Mouse (Mus musculus) gastrocnemius, adult 18-20 months (tissue): ENCODE measurements at regions not wholly inside any gene's neighbourhood (a gene's known extent, or its start where the extent isn't known, plus 50 kb on each side); places are given as distances from the start of the nearest gene placed in this dataset.

Experiments
- DNase-seq: peaks from one replicate; pipeline ENCODE4 v3.0.0; 2021; ENCODE audit warnings: low spot score

DNA sequence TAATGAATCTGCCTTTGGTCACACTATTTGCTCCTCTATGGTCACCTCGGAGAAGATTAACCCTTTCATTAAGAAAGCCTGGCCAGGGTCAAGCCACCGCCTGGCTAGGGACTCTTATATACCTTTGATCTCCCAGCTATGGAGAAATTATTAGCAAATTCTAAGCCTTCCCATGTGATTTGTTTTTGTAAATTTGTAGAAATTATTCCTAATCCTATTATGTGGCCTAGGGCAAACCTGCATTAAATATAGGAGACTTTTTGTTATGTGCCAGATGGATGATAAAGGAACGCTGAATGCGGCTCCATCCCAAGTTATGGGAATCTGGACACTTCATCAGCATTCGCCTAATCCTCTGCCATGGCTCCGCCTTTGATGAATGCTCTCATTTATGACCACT, 70.4 kb upstream of the Tmco5 start:
- DNase-seq = no peak

DNA sequence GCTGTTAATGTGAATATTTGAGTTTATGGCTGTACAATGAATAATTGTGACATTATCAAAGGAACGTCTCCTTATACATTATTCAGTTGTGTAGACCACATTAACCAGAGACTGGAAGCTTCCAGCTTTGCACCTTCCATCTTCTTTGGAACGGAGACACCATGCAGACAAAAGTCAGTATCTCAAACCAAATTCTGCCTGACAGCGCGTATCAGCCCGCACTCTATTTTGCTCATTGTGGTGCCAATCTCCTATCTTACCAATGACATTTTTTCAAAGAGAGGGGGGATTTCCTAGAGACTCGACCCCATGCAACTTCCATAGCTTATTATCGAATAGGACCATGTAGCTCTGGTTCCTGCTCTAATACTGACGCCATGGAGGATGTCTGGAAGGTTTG, 69.9 kb upstream of the Tmco5 start:
- no peak for DNase-seq

DNA sequence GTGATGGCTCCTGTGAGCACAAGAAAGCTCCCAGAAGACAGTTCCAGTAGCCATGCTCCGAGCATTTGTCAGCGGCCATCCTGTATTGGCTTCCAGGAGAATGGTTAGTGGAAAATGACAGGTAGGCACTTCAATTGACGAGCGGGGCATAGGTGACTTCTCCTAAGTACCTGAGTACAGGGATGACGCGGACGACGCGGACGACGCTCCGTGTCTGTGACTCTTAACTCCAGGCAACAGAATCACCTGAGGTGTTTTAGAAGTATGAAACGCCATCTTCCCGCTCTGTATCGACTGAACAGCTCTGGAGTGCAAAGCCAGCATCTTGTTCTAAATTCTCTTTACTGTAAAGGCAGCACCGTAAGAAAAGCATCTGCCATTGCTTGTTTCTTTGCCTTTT, 68.4 kb upstream of the Tmco5 start:
- DNase-seq = no peak

DNA sequence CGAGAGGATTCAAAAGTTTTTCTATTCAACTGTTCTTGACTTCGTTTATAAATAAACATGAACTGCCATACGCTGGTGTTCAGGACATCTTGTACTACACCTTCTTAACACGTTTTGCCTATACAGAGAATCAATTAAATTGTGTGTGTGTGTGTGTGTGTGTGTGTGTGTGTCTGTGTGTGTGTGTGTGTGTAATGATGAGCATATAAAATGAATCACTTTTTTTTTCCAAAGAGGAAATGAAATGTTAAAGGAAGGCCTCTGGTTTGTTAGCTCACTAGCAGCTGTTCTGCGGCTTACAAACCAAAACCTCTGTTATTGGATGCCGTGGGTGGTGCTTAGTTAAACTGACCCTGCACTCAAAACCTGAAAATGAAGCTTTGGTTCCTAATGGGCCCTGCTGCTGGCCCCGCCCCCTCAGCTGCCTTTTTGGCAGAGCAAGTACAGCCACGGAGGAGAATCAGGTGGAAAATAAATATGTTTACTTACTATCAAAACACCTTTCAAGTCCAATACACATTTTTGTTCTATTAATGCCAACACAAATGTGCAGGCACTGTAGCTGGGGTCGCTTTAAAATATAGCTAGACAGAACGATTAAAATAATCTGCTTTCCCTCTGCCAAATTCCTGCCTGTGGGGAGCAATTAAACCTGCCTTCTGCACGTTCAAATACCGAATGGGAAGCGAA, 65.5 kb upstream of the Tmco5 start:
- DNase-seq = no peak

DNA sequence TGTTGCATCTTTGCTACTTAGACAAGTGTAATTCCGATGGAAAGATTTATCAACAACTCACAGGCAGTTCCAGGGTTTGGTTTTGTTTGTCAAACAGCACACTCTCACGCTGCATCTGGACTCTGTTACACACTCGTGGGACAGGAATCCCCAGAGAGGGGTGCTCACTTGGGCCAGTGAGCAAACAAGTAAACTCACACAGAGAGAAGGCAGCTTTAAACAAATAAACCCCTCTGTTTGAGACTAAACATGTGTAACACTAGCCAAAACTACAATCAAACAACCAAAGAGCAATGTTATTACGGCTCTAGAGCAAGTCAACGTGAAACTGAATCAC, 65.0 kb upstream of the Tmco5 start:
- no peak for DNase-seq

DNA sequence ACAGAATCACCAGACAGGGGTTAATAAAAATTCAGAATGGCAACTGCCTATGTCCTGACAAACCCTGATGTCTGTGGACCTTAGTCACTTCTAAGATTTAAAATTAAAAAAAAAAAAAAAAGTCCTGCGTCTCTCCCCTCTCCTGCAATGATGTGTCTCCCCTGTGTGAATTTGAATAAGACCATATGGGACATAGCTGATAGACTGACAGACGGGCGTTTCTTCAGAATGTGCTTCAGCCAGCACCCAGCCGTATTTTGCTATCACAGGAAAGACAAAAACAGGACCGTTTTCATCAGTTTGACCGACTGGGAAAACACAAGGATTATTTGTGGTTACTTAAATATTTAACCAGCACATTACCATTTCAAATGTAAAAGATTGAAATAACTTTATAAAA, 61.4 kb upstream of the Tmco5 start:
- DNase-seq = no peak

DNA sequence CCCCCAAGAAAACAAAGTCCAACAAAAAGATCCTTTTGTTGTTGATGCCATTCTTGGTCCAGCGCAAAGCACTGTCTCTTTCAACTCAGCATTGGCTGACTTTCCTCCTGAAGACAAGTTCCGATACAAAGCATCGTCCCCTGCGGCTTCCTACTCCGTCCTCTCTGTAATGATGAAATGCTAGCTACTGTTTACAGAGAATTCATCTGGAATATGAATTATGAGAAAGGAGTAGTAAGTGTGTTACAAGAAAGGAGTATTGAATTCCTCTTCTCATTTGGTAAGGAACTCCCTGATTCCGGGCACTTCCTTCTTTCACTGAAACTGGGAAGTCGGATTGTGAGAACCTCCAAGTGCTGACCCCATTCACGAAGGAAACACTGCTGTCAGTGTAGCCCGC, 60.9 kb upstream of the Tmco5 start:
- DNase-seq = no peak

DNA sequence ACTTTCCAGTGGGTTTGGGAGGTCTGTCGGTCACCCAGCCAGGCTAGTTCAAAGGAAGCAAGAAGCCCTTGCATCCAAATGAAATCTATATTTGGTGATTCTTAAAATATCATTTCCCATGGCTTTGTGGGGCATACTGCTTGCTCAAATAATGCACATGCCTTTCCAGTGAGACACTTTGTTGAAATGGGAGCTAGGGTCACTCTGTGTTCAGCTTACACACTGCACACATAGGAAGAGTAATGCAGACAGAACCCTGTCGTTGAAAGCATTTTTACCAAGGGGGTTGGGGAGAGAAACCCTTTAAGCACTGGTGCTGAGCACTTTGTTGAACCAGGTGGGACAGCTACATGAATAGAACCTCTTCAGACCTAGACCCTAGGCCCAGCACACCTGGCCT, 59.9 kb upstream of the Tmco5 start:
- no peak for DNase-seq

DNA sequence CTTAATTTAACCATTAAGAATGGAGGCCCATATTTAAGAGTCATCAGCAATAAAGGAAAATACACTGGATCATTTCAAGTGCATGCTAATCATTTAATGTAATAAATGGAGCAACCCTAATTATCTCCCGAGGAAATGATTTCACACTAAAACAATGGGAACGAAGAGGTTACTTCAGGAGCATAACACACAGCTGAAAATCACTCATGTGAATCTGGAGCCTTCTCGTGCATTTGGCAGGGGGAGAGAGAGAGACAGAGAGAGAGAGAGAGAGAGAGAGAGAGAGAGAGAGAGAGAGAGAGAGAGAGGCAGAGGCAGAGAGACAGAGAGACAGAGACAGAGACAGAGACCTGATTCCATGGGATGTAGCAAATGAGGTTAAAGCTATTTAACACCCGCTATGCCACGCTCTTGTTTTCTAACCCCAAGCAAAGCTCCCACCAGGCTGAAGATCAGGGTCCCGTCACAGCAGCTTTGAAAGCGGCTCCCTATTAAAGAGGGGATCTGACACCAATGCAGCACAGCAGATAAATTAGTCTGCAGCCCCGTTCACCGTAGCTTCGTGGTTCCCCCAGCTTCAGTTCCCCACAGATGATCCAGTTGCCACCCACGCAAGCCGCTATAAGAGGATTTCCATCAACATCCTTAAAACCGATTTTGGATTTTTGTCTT, 59.3 kb upstream of the Tmco5 start:
- DNase-seq = no peak

DNA sequence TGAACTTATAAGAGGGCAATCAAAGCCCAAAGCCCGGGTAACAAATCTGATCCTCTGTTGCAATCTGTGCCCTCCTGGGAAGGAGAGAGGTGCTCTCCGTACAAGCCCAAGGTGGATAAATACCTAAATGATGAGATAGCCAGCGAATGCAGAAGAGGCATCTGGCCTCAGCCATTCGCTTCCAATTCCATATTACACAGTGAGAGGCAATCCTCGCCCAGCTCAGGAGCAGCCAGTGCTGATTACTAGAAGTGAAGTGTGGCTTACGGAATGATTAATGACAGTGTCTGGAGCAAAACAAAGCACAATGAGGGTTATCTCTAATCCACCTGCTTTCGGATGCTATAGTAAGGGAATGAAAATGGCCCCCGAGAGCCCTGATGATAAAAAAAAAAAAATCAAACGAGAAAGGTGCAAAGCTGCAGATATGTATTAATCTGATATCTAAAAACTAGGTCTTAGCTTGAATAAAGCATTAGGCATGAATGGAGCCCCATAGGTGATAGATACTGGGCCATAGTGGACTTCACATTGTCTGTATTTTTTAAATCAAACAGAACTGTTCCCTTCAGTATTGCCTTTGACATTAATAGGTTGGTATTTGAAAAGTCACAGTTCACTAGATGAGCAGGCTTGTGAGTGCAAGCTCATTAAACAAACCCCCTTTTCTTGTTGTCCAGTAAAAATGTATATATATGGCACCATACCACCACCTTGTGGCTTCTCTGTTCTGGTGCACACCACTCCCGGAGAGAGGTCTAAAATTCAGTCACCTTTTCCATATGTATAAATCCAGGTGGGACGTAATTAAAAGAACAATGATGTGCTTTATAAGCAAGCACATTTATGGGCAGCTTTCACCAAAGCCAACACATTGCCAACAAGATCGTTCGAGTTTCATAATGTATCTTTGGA, 57.4 kb upstream of the Tmco5 start:
- no peak for DNase-seq
